Mouse (Mus musculus) lung, embryonic 15.5 days (tissue): ENCODE measurements around the gene Lrrc25. TPM values are rescaled to one million over a fixed set of nuclear protein-coding genes. Genes with fewer than 3 reads are reported as not detected.

Experiments
- polyA plus RNA-seq: library from polyadenylated mRNA; unstranded; fragments of >200 nt; fragmentation: Nextera tagmentation; extraction: Ambion mirVana; gene quantifications from 2 replicates; pipeline ENCODE4 v1.2.1, GENCODE M21; 2015

The Lrrc25 gene
- polyA plus RNA-seq, 1 experiment from 2014 or later: 2.5 TPM

Other genes starting within 250 kb of the Lrrc25 start
- 0.46 and 0.70 TPM in 2 replicates for gene Comp, start 242.6 kb upstream of the Lrrc25 start, polyA plus RNA-seq
- gene Crtc1, start 176.6 kb upstream of the Lrrc25 start, polyA plus RNA-seq: 14.2 and 17.6 TPM in 2 replicates
- gene Klhl26, start 139.2 kb upstream of the Lrrc25 start, polyA plus RNA-seq: 26.2 and 27.1 TPM in 2 replicates
- gene Tmem59l, start 128.8 kb upstream of the Lrrc25 start, polyA plus RNA-seq: 6.5 and 6.6 TPM in 2 replicates
- 181 and 186 TPM in 2 replicates for gene Crlf1, start 123.0 kb upstream of the Lrrc25 start, polyA plus RNA-seq
- gene Rex1bd, start 109.4 kb upstream of the Lrrc25 start, polyA plus RNA-seq: 120 and 122 TPM in 2 replicates
- gene Uba52, start 105.4 kb upstream of the Lrrc25 start, polyA plus RNA-seq: 909 and 953 TPM in 2 replicates
- 307 and 313 TPM in 2 replicates for gene Fkbp8, start 88.4 kb upstream of the Lrrc25 start, polyA plus RNA-seq
- 50.0 and 54.4 TPM in 2 replicates for gene Kxd1, start 88.2 kb upstream of the Lrrc25 start, polyA plus RNA-seq
- gene Ell, start 76.7 kb upstream of the Lrrc25 start, polyA plus RNA-seq: 17.2 and 17.5 TPM in 2 replicates
- gene Isyna1, start 21.8 kb upstream of the Lrrc25 start, polyA plus RNA-seq: 134 TPM in 2 replicates
- 111 and 122 TPM in 2 replicates for gene Ssbp4, start 7.3 kb upstream of the Lrrc25 start, polyA plus RNA-seq
- gene Gdf15, start 16.3 kb downstream of the Lrrc25 start, polyA plus RNA-seq: 0.31 and 0.45 TPM in 2 replicates
- 38.5 and 47.7 TPM in 2 replicates for gene Pgpep1, start 44.2 kb downstream of the Lrrc25 start, polyA plus RNA-seq
- 268 and 320 TPM in 2 replicates for gene Lsm4, start 57.1 kb downstream of the Lrrc25 start, polyA plus RNA-seq
- gene Jund, start 82.8 kb downstream of the Lrrc25 start, polyA plus RNA-seq: 49.7 TPM in 2 replicates
- gene Iqcn, start 87.3 kb downstream of the Lrrc25 start, polyA plus RNA-seq: 0.02 TPM in 1 of 2 replicates, not detected in the other
- not detected in 2 replicates for gene Gm3336, start 102.4 kb downstream of the Lrrc25 start, polyA plus RNA-seq
- gene Pde4c, start 107.6 kb downstream of the Lrrc25 start, polyA plus RNA-seq: 0.08 and 0.16 TPM in 2 replicates
- gene Rab3a, start 138.5 kb downstream of the Lrrc25 start, polyA plus RNA-seq: 12.8 and 12.9 TPM in 2 replicates
- 35.4 and 36.2 TPM in 2 replicates for gene Mpv17l2, start 144.8 kb downstream of the Lrrc25 start, polyA plus RNA-seq
- 56.1 and 56.8 TPM in 2 replicates for gene Pik3r2, start 160.6 kb downstream of the Lrrc25 start, polyA plus RNA-seq
- gene Mast3, start 188.9 kb downstream of the Lrrc25 start, polyA plus RNA-seq: 13.6 and 15.8 TPM in 2 replicates
- gene Il12rb1, start 192.3 kb downstream of the Lrrc25 start, polyA plus RNA-seq: 0.16 and 0.27 TPM in 2 replicates
- gene Arrdc2, start 223.6 kb downstream of the Lrrc25 start, polyA plus RNA-seq: 4.5 and 5.5 TPM in 2 replicates
- gene Kcnn1, start 247.1 kb downstream of the Lrrc25 start, polyA plus RNA-seq: 1.2 TPM in 2 replicates